Mouse (Mus musculus) testis, adult 2 months (tissue): ENCODE measurements around the gene Serpina1e. TPM values are rescaled to one million over a fixed set of nuclear protein-coding genes. Genes with fewer than 3 reads are reported as not detected.
A peak's percentile ranks its signal among the peaks of the same experiment; 100 is the strongest.

Source experiments
- H3K27ac ChIP-seq: fragments of 200-500 bp; 2 replicates; pipeline ENCODE4 v1.5.1; 2012; ENCODE audit warnings: low read depth, low read length; ENCODE audit not compliant: control insufficient read depth, insufficient read depth
- H3K27me3 ChIP-seq: fragments of 200-500 bp; 2 replicates; pipeline ENCODE4 v1.6.1; 2012; ENCODE audit warnings: mild to moderate bottlenecking, low read length, moderate library complexity; ENCODE audit not compliant: control insufficient read depth, insufficient read depth
- H3K36me3 ChIP-seq: fragments of 200-500 bp; 2 replicates; pipeline ENCODE4 v1.6.1; 2012; ENCODE audit warnings: mild to moderate bottlenecking, low read length; ENCODE audit not compliant: control insufficient read depth, insufficient read depth
- H3K4me1 ChIP-seq: fragments of 200-500 bp; 2 replicates; pipeline ENCODE4 v1.6.1; 2012; ENCODE audit warnings: low read length; ENCODE audit not compliant: control insufficient read depth, insufficient read depth
- H3K4me3 ChIP-seq: fragments of 200-500 bp; 2 replicates; pipeline ENCODE4 v1.5.1; 2012; ENCODE audit warnings: low read depth, mild to moderate bottlenecking, low read length, moderate library complexity, mixed read lengths; ENCODE audit not compliant: control insufficient read depth
- CTCF ChIP-seq: fragments of 200-500 bp; IDR thresholded peaks from 2 replicates; pipeline ENCODE4 v1.5.1; 2012; ENCODE audit warnings: low read depth, mild to moderate bottlenecking, inconsistent platforms, low read length, moderate library complexity; ENCODE audit not compliant: control insufficient read depth, insufficient read depth, insufficient replicate concordance
- POLR2A ChIP-seq: fragments of 200-500 bp; IDR thresholded peaks from 2 replicates; pipeline ENCODE4 v1.6.1; 2012; ENCODE audit warnings: low read depth, mild to moderate bottlenecking, inconsistent platforms, low read length, moderate library complexity; ENCODE audit not compliant: control insufficient read depth
- polyA plus RNA-seq: library from polyadenylated mRNA; depleted of rRNA; stranded (reverse); fragments of >200 nt; gene quantifications from 2 replicates; pipeline ENCODE4 v1.2.3, GENCODE M21; 2012; rRNA removed

Serpina1e gene
- 0.67 TPM in 1 of 2 replicates, not detected in the other for polyA plus RNA-seq

DNA sequence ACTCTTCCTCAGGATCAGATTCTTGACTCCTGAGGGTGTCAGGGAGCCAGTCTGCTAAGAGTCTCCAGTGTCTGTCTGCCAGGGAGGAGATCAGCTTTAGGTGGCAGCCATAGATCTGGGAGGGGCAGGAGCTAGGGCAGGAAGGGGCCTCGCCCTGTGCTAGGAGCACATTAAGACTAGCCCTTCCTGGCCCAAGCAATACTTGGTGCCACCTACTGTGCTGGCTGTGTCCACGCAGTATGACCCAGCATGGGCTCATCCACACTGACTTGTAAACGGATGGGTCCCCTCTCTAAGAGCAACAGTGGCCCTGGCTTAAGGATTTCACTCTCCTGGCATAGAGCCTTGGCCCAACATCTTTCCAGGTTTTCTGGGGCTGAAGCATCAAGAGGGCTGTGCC lies at the start of gene Serpina1e:
Gene Serpina1e, minus strand, starts transcription at position 178 of the 400 bp plus-strand sequence.
- H3K27me3 ChIP-seq: no peaks in the 10 kb centered on the region
- H3K4me1 ChIP-seq: peaks cover 4% of the 10 kb centered on the region; the same call in 1 of the 2 replicates
- H3K36me3 ChIP-seq: no peaks in the 10 kb centered on the region
- no peak for TF ChIP-seq POLR2A
- no peak for TF ChIP-seq CTCF
- no peak within 1 kb of the TSS for H3K4me3 ChIP-seq
- no peak within 1 kb of the TSS for H3K27ac ChIP-seq

DNA sequence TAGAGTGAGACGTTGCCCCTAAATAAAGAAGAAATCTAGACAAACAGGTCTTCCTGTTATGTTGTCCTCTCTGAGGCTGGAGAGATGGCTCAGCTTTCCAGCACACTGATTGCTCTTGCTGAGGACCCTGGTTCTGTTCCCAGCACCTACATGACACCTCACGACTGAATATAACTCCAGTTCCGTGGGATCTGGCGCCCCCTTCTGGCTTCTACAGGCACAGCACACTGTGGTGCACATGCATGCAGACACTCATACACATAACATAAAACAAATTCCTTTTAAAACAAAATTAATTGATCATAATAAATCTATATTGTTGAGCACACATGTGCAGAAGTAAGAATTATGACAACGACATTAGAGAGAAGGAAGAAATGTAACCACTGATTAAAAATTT lies 45.9 kb upstream of the Serpina1e start:
- no peaks in the 10 kb centered on the region for H3K36me3 ChIP-seq
- TF ChIP-seq CTCF: peak; percentile 82; the same call in 1 of the 2 replicates
- TF ChIP-seq POLR2A: no peak
- no peak overlapping the region for H3K4me3 ChIP-seq
- H3K4me1 ChIP-seq: no peaks in the 10 kb centered on the region
- no peak overlapping the region for H3K27ac ChIP-seq
- H3K27me3 ChIP-seq: no peaks in the 10 kb centered on the region

DNA sequence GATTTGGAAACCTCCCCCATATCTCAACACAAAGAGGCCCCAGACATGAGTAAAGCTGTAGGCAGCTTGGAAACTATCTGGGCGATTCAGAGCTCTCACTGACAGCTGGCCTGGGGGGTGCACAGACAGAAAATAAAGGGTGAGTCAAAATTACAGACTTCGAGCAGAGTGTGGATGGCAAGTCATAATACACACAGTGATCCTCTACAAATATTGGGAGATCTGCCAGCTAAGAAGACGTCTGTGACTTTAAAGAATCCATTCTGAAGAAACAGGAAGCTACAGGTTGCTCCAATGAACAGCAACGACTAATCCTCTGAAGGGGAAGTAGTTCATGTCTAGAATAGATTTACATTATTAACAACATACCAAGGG lies 44.5 kb upstream of the Serpina1e start:
- H3K4me3 ChIP-seq: no peak overlapping the region
- no peaks in the 10 kb centered on the region for H3K4me1 ChIP-seq
- H3K36me3 ChIP-seq: no peaks in the 10 kb centered on the region
- TF ChIP-seq CTCF (no peak), POLR2A (no peak)
- no peak overlapping the region for H3K27ac ChIP-seq
- no peaks in the 10 kb centered on the region for H3K27me3 ChIP-seq

DNA sequence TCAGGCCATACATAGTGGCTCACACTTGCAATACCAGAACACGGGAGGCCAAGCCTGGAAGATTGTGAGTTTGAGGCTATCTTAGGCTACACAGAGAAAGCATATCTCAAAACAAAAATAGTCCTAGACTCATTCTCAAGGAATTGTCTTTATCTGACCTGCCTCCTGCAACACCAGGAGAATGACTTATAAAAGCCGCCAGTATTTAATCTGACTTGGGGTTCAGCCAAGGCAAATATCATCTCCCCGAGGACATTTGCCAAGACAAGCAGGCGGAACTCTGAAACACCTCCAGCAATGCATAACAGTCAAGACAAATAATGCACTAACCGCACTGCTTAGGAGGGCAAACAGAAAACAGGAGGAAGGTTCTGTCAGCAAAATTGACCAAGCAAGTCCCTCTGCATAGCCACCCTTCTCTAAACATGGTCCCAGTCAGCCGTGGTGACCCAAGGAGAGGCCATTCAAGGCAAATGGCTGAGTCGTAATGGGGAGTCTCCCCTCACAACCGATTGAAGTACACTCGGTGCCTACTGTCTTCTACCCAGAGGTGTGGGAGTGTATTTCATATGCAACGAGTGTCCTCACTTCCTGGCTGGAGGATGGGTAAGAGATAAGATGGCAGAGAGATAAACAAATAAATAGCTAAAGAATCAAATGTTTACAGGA lies 43.9 kb upstream of the Serpina1e start:
- Histone ChIP-seq H3K27me3 (no peaks in the 10 kb centered on the region), H3K4me3 (no peak overlapping the region), H3K4me1 (no peaks in the 10 kb centered on the region), H3K27ac (peak overlapping the region; percentile 33; the same call in 1 of the 2 replicates), H3K36me3 (no peaks in the 10 kb centered on the region)
- no peak for TF ChIP-seq CTCF
- TF ChIP-seq POLR2A: no peak

DNA sequence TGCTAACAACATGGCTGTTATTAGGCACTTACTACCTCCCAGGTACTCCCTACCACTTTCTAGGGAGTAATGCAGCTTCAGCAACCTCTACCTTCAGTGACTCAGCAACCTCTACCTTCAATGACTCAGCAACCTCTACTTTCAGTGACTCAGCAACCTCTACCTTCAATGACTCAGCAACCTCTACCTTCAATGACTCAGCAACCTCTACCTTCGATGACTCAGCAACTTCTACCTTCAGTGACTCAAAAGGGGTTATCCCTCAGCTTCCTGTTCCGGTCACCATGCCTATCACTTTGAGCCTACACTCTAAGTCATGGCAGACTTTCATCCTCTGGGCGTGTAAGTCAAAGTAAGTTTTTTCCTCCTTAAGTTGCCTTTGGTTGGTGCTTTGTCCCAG lies 41.8 kb upstream of the Serpina1e start:
- no peak overlapping the region for H3K4me3 ChIP-seq
- no peak overlapping the region for H3K27ac ChIP-seq
- no peak for TF ChIP-seq POLR2A
- TF ChIP-seq CTCF: no peak
- peaks cover 2% of the 10 kb centered on the region; the same call in 1 of the 2 replicates for H3K4me1 ChIP-seq
- H3K27me3 ChIP-seq: no peaks in the 10 kb centered on the region
- H3K36me3 ChIP-seq: no peaks in the 10 kb centered on the region

DNA sequence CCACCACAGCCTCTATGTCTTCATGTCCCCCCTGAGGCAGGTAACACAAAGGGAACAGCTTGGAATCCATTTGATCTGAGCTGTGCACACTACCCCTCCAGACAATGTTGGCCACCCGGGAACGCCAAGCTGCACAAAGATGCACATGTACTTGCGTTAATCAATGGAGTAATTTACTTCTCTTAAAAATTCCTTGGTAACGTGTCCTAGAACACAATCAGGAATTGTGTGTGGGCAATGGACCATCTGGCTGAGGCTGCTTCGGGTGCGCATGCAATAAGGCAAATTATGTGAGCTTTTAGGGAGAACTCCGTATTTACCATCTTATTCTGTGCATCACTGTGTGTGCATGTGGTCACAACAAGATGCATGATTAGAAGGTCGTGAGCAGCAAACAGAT lies 40.8 kb upstream of the Serpina1e start:
- H3K27me3 ChIP-seq: no peaks in the 10 kb centered on the region
- TF ChIP-seq CTCF (no peak), POLR2A (no peak)
- H3K4me3 ChIP-seq: no peak overlapping the region
- H3K4me1 ChIP-seq: peaks cover 2% of the 10 kb centered on the region; the same call in 1 of the 2 replicates
- H3K27ac ChIP-seq: no peak overlapping the region
- H3K36me3 ChIP-seq: no peaks in the 10 kb centered on the region

DNA sequence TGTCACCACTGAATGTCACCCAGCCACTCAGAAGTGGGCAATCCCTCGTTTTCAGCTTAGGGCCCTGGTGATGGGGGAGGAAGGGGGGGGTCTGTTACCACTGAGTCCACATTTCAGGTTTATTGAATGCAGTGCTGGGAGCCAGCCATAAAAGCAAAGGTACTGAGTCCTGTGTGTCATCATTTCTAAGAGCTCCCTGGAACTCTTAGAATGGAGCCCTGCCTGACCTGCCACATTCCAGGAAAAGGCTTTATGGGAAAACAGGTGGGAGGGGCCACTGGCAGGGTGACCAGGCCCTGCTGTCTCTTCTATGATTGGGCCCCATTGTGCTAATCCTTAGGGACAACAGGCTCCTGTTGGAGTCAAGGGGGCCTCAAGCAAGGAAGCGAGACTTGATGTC lies 37.7 kb upstream of the Serpina1e start:
- H3K4me1 ChIP-seq: peaks cover 2% of the 10 kb centered on the region; the same call in 1 of the 2 replicates
- no peak for TF ChIP-seq CTCF
- TF ChIP-seq POLR2A: no peak
- H3K27ac ChIP-seq: no peak overlapping the region
- H3K4me3 ChIP-seq: no peak overlapping the region
- no peaks in the 10 kb centered on the region for H3K27me3 ChIP-seq
- H3K36me3 ChIP-seq: no peaks in the 10 kb centered on the region
